Mouse (Mus musculus): ENCODE data around the gene Btaf1. TPM values are rescaled to one million over a fixed set of nuclear protein-coding genes. Genes with fewer than 3 reads are reported as not detected.

Btaf1 gene
- total RNA-seq, 2 experiments from 2014 or later: 21.6 to 25.0 TPM

DNA sequence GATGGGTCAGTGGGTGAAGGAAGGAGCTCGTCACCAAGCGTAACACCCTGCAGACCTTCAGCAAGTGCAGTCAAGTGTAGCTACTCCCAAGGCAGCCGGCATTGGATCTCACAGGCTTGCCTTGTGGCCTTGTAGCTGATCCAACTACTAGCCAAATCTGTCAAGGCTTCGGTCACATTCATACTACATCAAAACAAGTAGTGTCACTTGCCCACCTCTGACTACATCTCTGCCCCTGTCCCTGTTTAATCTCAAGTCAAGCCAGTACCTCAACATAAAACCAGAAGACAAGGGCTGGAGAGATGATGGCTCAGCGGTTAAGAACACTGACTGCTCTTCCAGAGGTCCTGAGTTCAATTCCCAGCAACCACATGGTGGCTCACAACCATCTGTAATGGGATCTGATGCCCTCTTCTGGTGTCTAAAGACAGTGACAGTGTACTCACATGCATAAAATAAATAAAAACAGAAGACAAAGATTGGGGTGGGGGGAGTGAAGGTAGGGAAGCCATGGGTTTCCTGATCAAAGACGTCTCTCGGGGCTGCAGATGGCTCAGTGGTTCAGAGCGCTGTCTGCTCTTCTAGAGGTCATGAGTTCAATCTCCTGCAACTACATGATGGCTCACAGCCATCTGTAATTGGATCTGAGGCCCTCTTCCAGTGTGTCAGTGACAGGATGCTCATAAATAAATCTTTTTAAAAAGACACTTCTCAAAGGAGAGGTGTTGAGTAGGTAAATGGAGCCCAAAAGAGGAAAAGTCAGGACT, 88.5 kb downstream of the Btaf1 start:
- DNase-seq (ENCODE audit: extremely low spot score in 1 of 2, low spot score in 2 of 2): no peak
- intact Hi-C loops (cut with DNase I): no loop called here

- DNase-seq (ENCODE audit: extremely low spot score in 1 of 2, low spot score in 2 of 2): no peak
- intact Hi-C loops (cut with DNase I): no loop called here
Measured at GRCm38 (mm10) chr19:37016890-37017289, 91.0 kb downstream of the Btaf1 start.

DNA sequence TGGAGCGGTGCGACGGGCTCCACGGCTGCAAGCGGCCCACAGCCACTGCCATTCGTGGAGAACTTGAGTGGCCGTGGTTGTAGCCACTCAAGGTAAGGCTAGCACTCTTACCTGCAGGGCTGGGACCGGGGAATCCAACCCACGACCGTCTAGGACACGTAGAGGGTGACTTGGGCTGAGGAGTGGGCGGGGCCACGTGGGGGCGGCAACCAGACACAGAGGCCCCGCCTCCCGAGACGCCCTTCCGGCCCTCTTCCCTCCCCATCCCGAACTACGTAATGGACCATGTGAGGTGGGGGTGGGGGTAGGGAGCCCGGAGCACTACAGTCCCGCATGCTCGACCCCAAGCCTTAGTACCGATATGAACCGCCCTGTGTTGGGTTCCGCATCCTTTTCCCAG, 92.5 kb downstream of the Btaf1 start:
- intact Hi-C loops (cut with DNase I): no loop called here
- DNase-seq (ENCODE audit: extremely low spot score in 1 of 2, low spot score in 2 of 2): peak in 1 of 2 experiments; percentile 83

DNA sequence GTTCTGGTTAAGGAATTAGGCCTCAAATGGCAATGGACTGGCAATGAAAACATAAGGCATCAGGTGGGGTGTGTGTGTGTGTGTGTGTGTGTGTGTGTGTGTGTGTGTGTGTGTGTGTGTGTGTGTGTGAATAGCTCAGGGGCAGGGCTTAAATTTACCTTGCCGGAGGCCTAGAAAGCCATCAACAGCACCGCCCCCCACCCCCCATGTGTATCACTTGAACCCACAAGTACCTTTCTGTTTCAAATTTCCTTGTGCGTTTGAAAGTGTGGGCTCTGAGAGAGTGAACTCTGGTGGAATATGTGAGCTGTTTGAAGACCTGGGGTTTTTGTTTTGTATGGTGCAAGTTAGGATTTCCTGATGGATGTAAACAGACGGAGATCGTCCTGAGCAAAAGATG, 93.1 kb downstream of the Btaf1 start:
- DNase-seq (ENCODE audit: extremely low spot score in 1 of 2, low spot score in 2 of 2): no peak
- intact Hi-C loops (cut with DNase I): no loop called here

DNA sequence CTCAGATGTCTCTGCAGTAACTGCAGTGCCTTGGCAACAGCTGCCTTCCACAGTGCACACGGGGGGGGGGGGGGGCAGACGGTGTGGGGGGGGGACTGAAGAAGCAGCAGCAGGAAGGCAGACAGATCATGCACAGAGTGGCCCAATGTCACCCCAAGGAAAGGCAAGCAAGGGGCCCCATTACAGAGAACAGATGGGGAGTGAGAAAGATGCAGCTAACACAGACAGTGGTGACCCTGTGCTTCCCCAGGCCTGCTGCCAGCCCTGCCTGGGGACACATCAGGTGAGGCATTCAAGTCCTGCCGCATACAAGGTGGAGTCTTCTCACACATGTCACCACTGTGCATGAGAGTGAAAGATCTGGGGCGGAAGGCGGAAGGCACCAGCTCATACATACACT, 94.7 kb downstream of the Btaf1 start:
- intact Hi-C loops (cut with DNase I): no loop called here
- no peak for DNase-seq (ENCODE audit: extremely low spot score in 1 of 2, low spot score in 2 of 2)

DNA sequence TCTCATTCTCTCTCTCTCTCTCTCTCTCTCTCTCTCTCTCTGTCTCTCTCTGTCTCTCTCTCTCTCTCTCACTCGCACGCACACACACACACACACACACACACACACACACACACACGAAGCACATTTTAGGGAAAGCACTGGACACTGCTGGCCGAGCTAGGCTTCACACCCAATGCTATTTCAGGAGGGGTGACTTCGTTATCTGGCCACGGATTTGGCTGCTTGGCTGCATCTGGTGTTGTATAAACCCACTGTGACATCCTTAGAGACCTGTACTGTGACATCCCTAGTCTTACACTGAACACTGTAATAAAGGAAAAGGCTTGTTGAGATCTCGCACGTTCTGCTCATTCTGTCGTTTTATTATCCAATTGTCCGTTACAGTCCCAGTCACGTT, 95.1 kb downstream of the Btaf1 start:
- DNase-seq (ENCODE audit: extremely low spot score in 1 of 2, low spot score in 2 of 2): no peak
- intact Hi-C loops (cut with DNase I): no loop called here

GRCm38 (mm10) chr19:37022146-37022545, 96.3 kb downstream of the Btaf1 start:
- no peak for DNase-seq (ENCODE audit: extremely low spot score in 1 of 2, low spot score in 2 of 2)
- intact Hi-C loops (cut with DNase I): no loop called here

DNA sequence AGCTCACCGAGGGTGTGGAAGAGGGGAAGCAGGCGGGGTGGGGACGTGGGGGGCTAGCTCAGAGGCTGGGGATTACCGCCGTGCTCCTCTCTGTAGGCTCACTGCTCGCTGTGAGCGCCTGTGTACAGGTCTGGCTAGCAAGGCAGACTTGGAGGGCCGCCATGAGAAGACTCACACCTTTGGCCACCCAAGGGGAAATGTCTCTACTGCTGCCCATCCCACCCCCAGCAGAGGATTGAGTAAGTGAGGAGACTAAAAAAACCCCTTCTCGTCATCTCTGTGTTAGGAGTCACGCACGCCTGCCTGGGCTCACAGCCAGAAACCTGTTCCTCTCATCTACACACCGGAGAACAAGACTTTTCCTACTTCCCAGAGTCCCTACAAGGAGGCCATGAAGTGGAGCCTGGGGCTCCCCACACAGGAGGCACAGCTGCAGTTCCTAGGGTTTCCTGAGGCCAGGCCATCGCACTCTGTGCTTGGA, 100.0 kb downstream of the Btaf1 start:
- intact Hi-C loops (cut with DNase I): no loop called here
- DNase-seq (ENCODE audit: extremely low spot score in 1 of 2, low spot score in 2 of 2): peak in 1 of 2 experiments; percentile 42

- DNase-seq (ENCODE audit: extremely low spot score in 1 of 2, low spot score in 2 of 2): no peak
- intact Hi-C loops (cut with DNase I): no loop called here
Measured at GRCm38 (mm10) chr19:37026408-37026807, 100.5 kb downstream of the Btaf1 start.

DNA sequence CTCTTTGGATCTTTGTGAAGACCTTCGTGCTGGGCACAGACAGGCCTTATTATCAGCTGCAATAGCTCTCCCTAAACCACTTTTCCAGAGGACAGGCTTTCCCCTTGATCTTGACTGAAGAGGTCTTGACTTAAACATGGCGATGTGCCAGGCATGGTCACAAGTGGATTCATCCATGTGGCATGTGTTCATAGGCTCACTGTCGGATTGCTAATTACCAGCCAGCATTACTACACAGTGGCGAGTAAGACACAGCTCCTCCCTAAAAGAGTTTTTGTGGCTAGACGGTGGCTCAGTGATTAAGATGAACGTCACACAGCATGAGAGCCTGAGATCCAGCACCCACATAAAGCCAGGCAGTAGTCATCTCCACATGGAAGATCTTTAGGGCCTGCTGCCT, 103.9 kb downstream of the Btaf1 start:
- DNase-seq (ENCODE audit: extremely low spot score in 1 of 2, low spot score in 2 of 2): no peak
- intact Hi-C loops (cut with DNase I): no loop called here

- DNase-seq (ENCODE audit: extremely low spot score in 1 of 2, low spot score in 2 of 2): no peak
- intact Hi-C loops (cut with DNase I): no loop called here
Measured at GRCm38 (mm10) chr19:37031446-37031845, 105.6 kb downstream of the Btaf1 start.

DNA sequence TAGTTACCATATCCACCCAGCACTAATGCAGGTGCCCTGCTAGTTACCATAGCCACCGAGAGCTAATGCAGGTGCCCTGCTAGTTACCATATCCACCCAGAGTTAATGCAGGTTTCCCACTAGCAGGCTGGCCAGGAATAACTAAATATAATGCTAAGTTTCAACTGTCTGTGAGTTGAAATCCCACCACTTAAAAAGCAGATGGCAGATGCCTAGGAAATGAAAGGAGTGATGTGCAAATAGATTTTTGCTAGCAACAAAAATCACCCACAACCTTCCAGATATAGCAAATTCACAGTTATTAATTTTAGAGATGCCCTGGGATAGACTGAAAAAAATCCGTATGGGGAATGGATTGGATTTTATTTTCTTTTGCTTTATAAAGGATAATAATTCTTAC, 106.5 kb downstream of the Btaf1 start:
- intact Hi-C loops (cut with DNase I): no loop called here
- no peak for DNase-seq (ENCODE audit: extremely low spot score in 1 of 2, low spot score in 2 of 2)

DNA sequence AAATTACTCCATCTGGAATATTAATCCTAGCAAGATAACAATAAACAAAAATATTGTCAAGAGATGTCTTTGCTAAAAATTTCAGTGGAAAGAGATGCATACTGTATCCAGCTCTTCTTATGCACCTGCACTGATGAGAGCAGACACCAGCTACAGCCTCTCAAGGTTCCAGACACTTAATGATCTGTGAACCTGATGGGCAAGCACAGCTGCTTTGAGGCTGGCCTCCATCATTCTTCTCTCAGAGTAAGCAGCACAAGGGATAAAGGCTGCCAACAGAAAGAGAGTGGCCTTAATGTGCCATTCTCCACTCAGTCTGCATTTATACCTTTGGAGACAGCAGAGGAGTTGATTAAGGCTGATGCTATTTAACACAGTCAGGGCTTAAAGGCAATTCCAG, 115.0 kb downstream of the Btaf1 start:
- intact Hi-C loops (cut with DNase I): no loop called here

DNA sequence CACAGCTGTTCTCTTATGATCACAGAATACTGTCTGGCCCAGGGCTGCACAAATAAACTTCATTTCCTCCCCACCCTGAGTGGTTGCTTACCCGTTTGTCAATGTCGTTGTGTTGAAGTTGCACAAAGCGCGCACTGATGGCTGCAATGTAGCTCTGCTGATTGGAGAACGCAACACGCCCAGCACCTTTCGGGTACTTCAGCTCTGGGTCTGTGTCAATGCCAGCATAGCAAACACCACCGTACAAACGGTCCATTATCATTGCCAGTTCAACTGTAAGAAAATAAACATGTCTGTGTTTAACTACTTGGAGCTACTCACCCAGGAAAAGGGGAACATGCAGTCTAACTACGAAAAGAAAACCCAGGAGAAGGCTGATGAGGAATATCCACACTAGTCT, 118.6 kb downstream of the Btaf1 start:
- DNase-seq (ENCODE audit: extremely low spot score in 1 of 2, low spot score in 2 of 2): no peak
- intact Hi-C loops (cut with DNase I): no loop called here

More for the DNA sequence above, 115.0 kb downstream of the Btaf1 start:
- no peak for DNase-seq (ENCODE audit: extremely low spot score in 1 of 2, low spot score in 2 of 2)

- no peak for DNase-seq (ENCODE audit: extremely low spot score in 1 of 2, low spot score in 2 of 2)
- intact Hi-C loops (cut with DNase I): no loop called here
Measured at GRCm38 (mm10) chr19:37048507-37048906, 122.6 kb downstream of the Btaf1 start.

GRCm38 (mm10) chr19:37050643-37051345, 124.9 kb downstream of the Btaf1 start:
- peak in 1 of 2 experiments; percentile 38 for DNase-seq (ENCODE audit: extremely low spot score in 1 of 2, low spot score in 2 of 2)
- intact Hi-C loops (cut with DNase I): loop anchor here (2.0 to 5.0 kb wide), 2 partner anchors 157 to 214 kb away; partner anchors contain the start of genes Cpeb3 and March5

GRCm38 (mm10) chr19:37055976-37056556, 130.2 kb downstream of the Btaf1 start:
- intact Hi-C loops (cut with DNase I): no loop called here
- DNase-seq (ENCODE audit: extremely low spot score in 1 of 2, low spot score in 2 of 2): no peak

- intact Hi-C loops (cut with DNase I): no loop called here
- no peak for DNase-seq (ENCODE audit: extremely low spot score in 1 of 2, low spot score in 2 of 2)
Measured at GRCm38 (mm10) chr19:37057161-37057905, 131.5 kb downstream of the Btaf1 start.

DNA sequence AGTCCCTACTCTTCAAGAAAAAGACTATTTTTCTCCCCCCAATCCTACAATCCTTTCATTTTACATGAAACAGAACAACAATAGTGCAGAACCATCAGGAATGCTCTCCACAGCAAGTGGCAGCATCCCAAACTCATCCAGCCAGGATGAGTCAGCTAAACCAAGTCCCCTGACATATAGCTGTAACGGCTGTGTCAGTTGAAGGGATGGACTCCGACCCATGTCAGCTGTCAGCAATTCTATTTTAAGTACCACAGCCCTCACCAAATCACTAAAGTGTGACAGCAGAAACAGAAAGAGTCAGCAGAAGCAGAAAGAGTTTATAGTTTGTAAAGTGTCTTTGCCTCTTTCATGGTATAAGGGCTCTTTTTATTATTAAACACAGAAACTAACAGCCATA, 133.7 kb downstream of the Btaf1 start:
- no peak for DNase-seq (ENCODE audit: extremely low spot score in 1 of 2, low spot score in 2 of 2)
- intact Hi-C loops (cut with DNase I): no loop called here

Data from left cerebral cortex, postnatal 10 days (tissue).